Mouse (Mus musculus) lung, postnatal 0 days (tissue): ENCODE data around the gene Tbc1d9b.

Source experiments
- CTCF ChIP-seq: IDR thresholded peaks from 2 replicates; pipeline ENCODE4 v1.5.1; 2016; ENCODE audit warnings: antibody characterized with exemption, mild to moderate bottlenecking
- EP300 ChIP-seq: IDR thresholded peaks from 2 replicates; pipeline ENCODE4 v1.6.1; 2016; ENCODE audit warnings: antibody characterized with exemption, mild to moderate bottlenecking, control low read depth

GRCm38 (mm10) chr11:50210505-50211151, 79.4 kb downstream of the Tbc1d9b start, which contains the start of the genes Sqstm1 and Mgat4b:
- peak; percentile 33; the same call in 1 of the 2 replicates for TF ChIP-seq CTCF
- no peak for TF ChIP-seq EP300
